Mouse (Mus musculus): ENCODE measurements around the gene Tanc2. TPM values are rescaled to one million over a fixed set of nuclear protein-coding genes. Genes with fewer than 3 reads are reported as not detected.

Tanc2 gene
- polyA plus RNA-seq, 1 experiment from 2014 or later, result 9.5 TPM

DNA sequence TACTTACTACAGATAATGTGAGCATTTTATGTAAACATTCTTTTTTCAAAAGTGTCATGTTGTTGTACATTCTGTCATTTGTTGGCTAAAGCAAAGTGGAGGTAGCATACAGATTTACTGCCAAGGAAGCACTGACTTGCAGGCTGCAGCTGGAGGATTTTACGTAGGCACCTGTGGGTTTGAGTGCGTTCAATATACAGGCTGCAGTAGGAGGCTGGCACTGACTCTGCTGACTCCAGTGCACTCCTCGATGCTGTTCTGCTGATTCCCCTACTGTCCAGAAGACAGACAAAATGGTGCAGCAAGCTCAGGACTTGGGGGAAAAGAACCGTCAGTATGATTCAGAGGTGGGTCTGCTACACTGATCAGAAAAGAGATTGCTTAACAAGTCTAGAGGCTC, 65.5 kb downstream of the Tanc2 start:
- Histone ChIP-seq H3K27ac (no peak overlapping the region), H3K4me2 (no peak overlapping the region), H3K4me1 (no peaks in the 10 kb centered on the region), H3K4me3 (no peak overlapping the region), H3K9ac (no peak overlapping the region), H3K27me3 (no peaks in the 10 kb centered on the region), H3K9me3 (no peaks in the 10 kb centered on the region), H3K36me3 (no peaks in the 10 kb centered on the region)
- WGBS, result 69% methylated on average over 4 of the region's 4 CpGs
- ATAC-seq (ENCODE audit: insufficient number of reproducible peaks, low FRiP score, low TSS enrichment, low read depth), result no peak

DNA sequence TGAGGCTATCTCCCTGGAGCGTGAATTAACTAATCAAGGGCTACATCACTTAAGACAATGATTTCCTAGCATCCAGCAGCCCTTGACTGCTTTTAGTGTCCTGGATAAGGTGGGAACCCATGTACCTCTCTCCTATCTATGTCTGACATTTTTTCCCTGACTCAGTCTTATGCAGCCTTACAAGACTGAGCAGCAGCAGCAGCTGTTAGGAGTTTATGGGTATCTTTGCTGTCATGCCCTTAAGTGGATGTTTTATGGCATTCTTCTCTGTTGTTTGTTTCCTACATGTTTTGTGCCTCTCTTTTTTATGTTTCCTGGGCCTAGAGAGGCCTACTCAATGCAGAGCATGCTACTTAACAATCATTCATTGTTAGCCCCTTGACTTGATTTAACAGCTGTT, 78.1 kb downstream of the Tanc2 start:
- Histone ChIP-seq H3K4me3 (no peak overlapping the region), H3K4me2 (no peak overlapping the region), H3K36me3 (no peaks in the 10 kb centered on the region), H3K27me3 (no peaks in the 10 kb centered on the region), H3K27ac (no peak overlapping the region), H3K9me3 (no peaks in the 10 kb centered on the region), H3K9ac (no peak overlapping the region), H3K4me1 (no peaks in the 10 kb centered on the region)
- WGBS, result 100% methylated on average over 1 of the region's 1 CpGs
- ATAC-seq (ENCODE audit: insufficient number of reproducible peaks, low FRiP score, low TSS enrichment, low read depth), result no peak

GRCm38 (mm10) chr11:105678996-105679395, 89.2 kb downstream of the Tanc2 start:
- 78% methylated on average over 1 of the region's 1 CpGs for WGBS
- H3K4me2 ChIP-seq, result no peak overlapping the region
- no peaks in the 10 kb centered on the region for H3K9me3 ChIP-seq
- no peak overlapping the region for H3K27ac ChIP-seq
- ATAC-seq (ENCODE audit: insufficient number of reproducible peaks, low FRiP score, low TSS enrichment, low read depth), result no peak
- no peaks in the 10 kb centered on the region; the same call in 1 of the 2 replicates for H3K36me3 ChIP-seq
- H3K4me3 ChIP-seq, result no peak overlapping the region
- H3K9ac ChIP-seq, result no peak overlapping the region
- H3K4me1 ChIP-seq, result no peaks in the 10 kb centered on the region
- H3K27me3 ChIP-seq, result no peaks in the 10 kb centered on the region

DNA sequence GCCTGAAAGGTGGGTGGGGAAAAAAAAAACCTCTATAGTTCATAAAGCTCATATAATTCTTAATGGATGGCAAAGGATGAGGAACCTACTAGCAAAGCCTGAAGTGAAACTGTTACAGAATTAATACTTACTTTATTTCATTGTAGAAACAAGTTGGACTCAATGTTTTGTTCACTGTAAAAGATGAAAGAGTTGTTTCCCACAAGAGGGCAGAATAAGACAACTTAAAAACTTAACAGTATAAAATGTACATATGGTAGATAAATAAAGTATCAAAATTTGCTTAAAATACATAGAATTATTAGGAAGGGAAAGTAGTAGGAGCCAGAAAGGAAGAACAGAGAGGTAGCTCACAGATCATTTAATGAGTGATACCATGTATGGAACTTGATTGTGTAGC, 95.0 kb downstream of the Tanc2 start:
- no peak overlapping the region for H3K4me3 ChIP-seq
- no peak overlapping the region for H3K27ac ChIP-seq
- no peaks in the 10 kb centered on the region for H3K9me3 ChIP-seq
- H3K4me2 ChIP-seq, result no peak overlapping the region
- H3K27me3 ChIP-seq, result no peaks in the 10 kb centered on the region
- ATAC-seq (ENCODE audit: insufficient number of reproducible peaks, low FRiP score, low TSS enrichment, low read depth), result no peak
- no peaks in the 10 kb centered on the region for H3K4me1 ChIP-seq
- H3K36me3 ChIP-seq, result no peaks in the 10 kb centered on the region
- no peak overlapping the region for H3K9ac ChIP-seq

DNA sequence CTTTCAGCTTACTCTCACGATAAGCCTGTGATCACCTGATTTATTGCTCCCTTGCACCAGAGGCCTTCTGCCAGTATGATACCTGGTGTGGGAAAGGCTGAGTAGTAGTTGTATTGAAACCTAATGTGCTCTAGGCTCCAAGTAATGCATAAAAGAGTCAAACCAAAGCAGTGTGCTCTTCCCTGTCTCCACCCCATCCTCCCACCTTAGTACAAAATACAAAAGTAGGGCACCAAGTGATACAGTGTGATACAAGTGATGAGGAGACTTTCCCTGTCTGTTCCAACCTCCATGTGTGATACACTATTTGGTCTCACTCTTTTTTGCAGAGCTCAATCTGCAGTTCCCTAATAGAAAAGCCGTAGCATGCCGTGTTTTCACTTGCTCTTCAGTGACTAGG, 110.7 kb downstream of the Tanc2 start:
- ATAC-seq (ENCODE audit: insufficient number of reproducible peaks, low FRiP score, low TSS enrichment, low read depth), result no peak
- Histone ChIP-seq H3K9me3 (no peaks in the 10 kb centered on the region), H3K36me3 (no peaks in the 10 kb centered on the region), H3K4me2 (no peak overlapping the region), H3K9ac (no peak overlapping the region), H3K4me1 (no peaks in the 10 kb centered on the region), H3K4me3 (no peak overlapping the region), H3K27ac (no peak overlapping the region), H3K27me3 (no peaks in the 10 kb centered on the region)
- WGBS, result 55% methylated on average over 3 of the region's 3 CpGs

GRCm38 (mm10) chr11:105719660-105720059, 129.9 kb downstream of the Tanc2 start:
- Histone ChIP-seq H3K4me3 (no peak overlapping the region), H3K27me3 (no peaks in the 10 kb centered on the region), H3K9ac (no peak overlapping the region), H3K4me2 (no peak overlapping the region), H3K27ac (no peak overlapping the region), H3K9me3 (no peaks in the 10 kb centered on the region), H3K36me3 (no peaks in the 10 kb centered on the region), H3K4me1 (no peaks in the 10 kb centered on the region)
- no peak for ATAC-seq (ENCODE audit: insufficient number of reproducible peaks, low FRiP score, low TSS enrichment, low read depth)
- 54% methylated on average over 1 of the region's 1 CpGs for WGBS

DNA sequence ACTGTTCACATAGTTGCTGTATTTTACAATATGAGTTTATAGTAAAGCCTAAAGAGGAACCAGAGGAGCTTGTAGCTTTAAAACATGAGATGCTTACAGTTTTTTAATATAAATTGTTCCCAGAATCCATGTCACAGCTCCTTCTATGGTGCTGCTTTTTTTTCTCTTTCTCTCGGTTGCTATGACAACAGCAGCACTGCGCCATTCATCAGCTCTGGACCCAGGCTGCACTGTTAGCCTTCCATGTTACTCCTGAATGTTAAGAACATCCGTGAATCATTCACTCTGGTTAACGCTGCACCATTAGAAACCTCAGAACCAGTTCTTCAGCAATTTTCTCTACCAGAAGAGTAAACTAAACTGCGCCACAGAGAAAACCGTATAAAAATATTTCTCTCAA, 141.8 kb downstream of the Tanc2 start:
- no peaks in the 10 kb centered on the region for H3K4me1 ChIP-seq
- no peaks in the 10 kb centered on the region for H3K9me3 ChIP-seq
- H3K9ac ChIP-seq, result no peak overlapping the region
- no peak overlapping the region for H3K4me3 ChIP-seq
- no peak overlapping the region for H3K27ac ChIP-seq
- no peaks in the 10 kb centered on the region for H3K27me3 ChIP-seq
- no peak overlapping the region for H3K4me2 ChIP-seq
- WGBS, result 66% methylated on average over 6 of the region's 6 CpGs
- no peaks in the 10 kb centered on the region for H3K36me3 ChIP-seq
- ATAC-seq (ENCODE audit: insufficient number of reproducible peaks, low FRiP score, low TSS enrichment, low read depth), result no peak

DNA sequence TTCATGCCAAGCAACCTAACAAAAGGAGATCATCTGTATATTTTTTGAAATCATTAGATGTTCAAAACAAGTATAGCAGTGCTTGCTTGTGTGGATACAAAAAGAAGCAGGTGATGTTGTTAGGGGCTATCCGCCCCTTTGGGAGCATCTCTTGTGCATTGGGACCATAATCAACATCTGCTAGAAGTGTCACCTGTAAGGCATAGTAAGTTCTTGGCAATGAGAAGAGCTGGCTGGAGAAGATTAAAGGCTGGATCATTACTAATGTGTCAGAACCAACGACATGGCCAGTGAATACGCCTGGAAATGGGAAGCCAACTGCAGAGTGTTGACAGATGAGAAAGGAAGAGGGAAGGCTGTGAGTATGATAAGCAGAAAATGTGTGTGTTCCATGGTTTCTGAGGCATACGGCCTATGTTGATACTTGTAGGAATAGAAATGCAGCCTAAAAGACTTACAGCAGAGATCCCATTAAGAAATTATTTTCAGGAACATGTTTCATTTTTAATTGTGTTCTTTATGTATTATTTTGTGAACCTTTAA, 142.3 kb downstream of the Tanc2 start:
- Histone ChIP-seq H3K4me2 (no peak overlapping the region), H3K4me3 (no peak overlapping the region), H3K4me1 (no peaks in the 10 kb centered on the region), H3K9me3 (no peaks in the 10 kb centered on the region), H3K27me3 (no peaks in the 10 kb centered on the region), H3K27ac (no peak overlapping the region), H3K9ac (no peak overlapping the region), H3K36me3 (no peaks in the 10 kb centered on the region)
- ATAC-seq (ENCODE audit: insufficient number of reproducible peaks, low FRiP score, low TSS enrichment, low read depth), result no peak
- WGBS, result 47% methylated on average over 4 of the region's 4 CpGs

DNA sequence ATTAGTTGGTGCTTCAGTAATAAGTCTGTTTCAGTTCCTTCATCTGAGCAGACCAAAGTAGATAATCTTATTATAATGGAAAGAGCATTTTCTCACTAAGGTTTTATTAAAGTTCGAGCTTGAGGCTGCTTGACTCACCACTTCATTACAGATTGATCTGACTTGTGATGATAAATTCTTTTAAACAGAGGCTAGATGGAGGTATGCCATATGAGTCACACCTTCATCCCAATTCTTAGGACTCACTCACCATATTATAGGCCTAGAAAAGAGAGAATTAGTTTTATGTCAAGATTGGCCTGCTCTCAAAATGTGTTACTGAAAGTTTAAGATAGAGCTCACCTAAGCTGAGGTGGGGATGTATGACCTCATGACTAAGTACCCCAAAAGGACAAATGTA, 153.4 kb downstream of the Tanc2 start:
- no peak for ATAC-seq (ENCODE audit: insufficient number of reproducible peaks, low FRiP score, low TSS enrichment, low read depth)
- Histone ChIP-seq H3K4me2 (no peak overlapping the region), H3K4me1 (no peaks in the 10 kb centered on the region), H3K4me3 (no peak overlapping the region), H3K9me3 (no peaks in the 10 kb centered on the region), H3K27me3 (no peaks in the 10 kb centered on the region), H3K36me3 (no peaks in the 10 kb centered on the region), H3K27ac (no peak overlapping the region), H3K9ac (no peak overlapping the region)
- 77% methylated on average over 1 of the region's 1 CpGs for WGBS

GRCm38 (mm10) chr11:105749297-105750071, 159.7 kb downstream of the Tanc2 start:
- no peak overlapping the region for H3K9ac ChIP-seq
- no peak for ATAC-seq (ENCODE audit: insufficient number of reproducible peaks, low FRiP score, low TSS enrichment, low read depth)
- no peaks in the 10 kb centered on the region for H3K36me3 ChIP-seq
- no peak overlapping the region for H3K4me3 ChIP-seq
- 79% methylated on average over 2 of the region's 2 CpGs for WGBS
- H3K4me1 ChIP-seq, result no peaks in the 10 kb centered on the region
- no peak overlapping the region for H3K4me2 ChIP-seq
- H3K9me3 ChIP-seq, result no peaks in the 10 kb centered on the region
- no peaks in the 10 kb centered on the region for H3K27me3 ChIP-seq
- no peak overlapping the region for H3K27ac ChIP-seq

DNA sequence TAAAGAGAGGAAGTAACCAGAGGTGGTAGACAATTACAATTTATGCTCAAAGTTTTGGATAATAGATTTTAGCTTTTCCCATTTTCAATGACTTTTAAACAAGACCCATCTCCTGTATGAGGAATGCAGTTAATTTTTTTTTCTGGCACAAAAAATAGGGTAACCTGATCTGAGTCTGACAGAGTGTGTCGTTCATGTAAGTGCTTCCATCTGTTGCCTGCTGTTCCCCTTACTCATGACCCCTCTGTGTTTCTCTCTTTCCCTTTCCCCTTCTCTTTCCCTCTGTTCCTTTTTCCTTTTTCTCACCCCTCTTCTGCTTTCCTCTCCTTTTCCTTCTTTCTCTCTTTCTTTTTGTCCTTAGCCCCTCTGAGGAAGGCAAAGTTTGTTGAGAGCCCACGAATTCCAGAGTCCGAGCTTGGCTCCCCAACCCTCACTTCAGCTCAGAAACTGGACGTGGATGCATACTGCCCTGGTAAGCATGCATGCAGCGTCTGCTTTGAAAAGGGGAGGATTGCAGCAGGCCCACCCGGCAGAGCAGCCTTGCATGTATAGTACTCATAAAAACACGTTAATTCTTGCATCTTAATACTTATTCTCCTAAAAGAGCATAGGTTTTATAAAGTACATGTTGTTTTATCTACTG, 168.9 kb downstream of the Tanc2 start:
- Histone ChIP-seq H3K27me3 (no peaks in the 10 kb centered on the region), H3K9me3 (no peaks in the 10 kb centered on the region), H3K4me1 (no peaks in the 10 kb centered on the region), H3K36me3 (no peaks in the 10 kb centered on the region), H3K4me3 (no peak overlapping the region), H3K27ac (peak overlapping the region; percentile 57), H3K4me2 (no peak overlapping the region), H3K9ac (no peak overlapping the region)
- 18% methylated on average over 7 of the region's 7 CpGs for whole genome bisulfite sequencing
- no peak for ATAC-seq (ENCODE audit: insufficient number of reproducible peaks, low FRiP score, low TSS enrichment, low read depth)

DNA sequence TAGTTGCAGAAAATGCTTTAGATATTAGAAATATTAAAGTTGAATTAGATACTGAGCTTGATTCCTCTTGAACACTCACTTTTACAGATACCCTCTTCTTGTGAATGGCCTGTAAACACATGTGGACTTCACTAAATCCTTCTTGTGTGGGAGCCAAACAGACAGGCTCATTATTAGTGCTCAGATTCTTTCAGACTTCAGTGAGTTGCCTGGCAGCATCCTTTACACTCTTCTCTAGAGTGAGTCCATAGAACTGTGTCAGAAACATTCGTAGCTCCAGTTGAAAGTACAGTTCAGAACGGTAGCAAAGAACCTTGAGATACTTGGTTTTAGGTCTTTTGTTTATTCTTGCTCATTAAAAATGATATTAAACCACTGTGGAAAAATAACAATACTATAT, 169.6 kb downstream of the Tanc2 start:
- Histone ChIP-seq H3K9ac (no peak overlapping the region), H3K36me3 (no peaks in the 10 kb centered on the region), H3K9me3 (no peaks in the 10 kb centered on the region), H3K27me3 (no peaks in the 10 kb centered on the region), H3K4me1 (no peaks in the 10 kb centered on the region), H3K4me3 (no peak overlapping the region), H3K4me2 (no peak overlapping the region), H3K27ac (no peak overlapping the region)
- ATAC-seq (ENCODE audit: insufficient number of reproducible peaks, low FRiP score, low TSS enrichment, low read depth), result no peak
- WGBS, result 59% methylated on average over 2 of the region's 2 CpGs

Data from limb, embryonic 15.5 days (tissue).